Mouse (Mus musculus) midbrain, postnatal 0 days (tissue): ENCODE data around the gene Satb2. TPM values are rescaled to one million over a fixed set of nuclear protein-coding genes. Genes with fewer than 3 reads are reported as not detected.

Experiments
- ATAC-seq: fragments of 200-750 bp; cut with Nextera tagmentation; 2 replicates; pipeline ENCODE4 v1.8.0; 2017; ENCODE audit warnings: moderate number of reproducible peaks, mild to moderate bottlenecking, moderate TSS enrichment, moderate library complexity; ENCODE audit not compliant: low FRiP score
- DNase-seq: peaks from one replicate; pipeline ENCODE4 v3.0.0-alpha.2; 2015; ENCODE audit warnings: low spot score
- H3K27ac ChIP-seq: fragments of 300-500 bp; sonication (generic); 2 replicates; pipeline ENCODE4 v1.5.1; 2014; ENCODE audit warnings: low read depth, mild to moderate bottlenecking, low read length, mixed read lengths
- H3K27me3 ChIP-seq: fragments of 300-500 bp; sonication (generic); 2 replicates; pipeline ENCODE4 v1.6.1; 2014; ENCODE audit warnings: low read length, control low read depth, mixed read lengths; ENCODE audit not compliant: insufficient read depth
- H3K36me3 ChIP-seq: fragments of 300-500 bp; sonication (generic); 2 replicates; pipeline ENCODE4 v1.6.1; 2014; ENCODE audit warnings: low read length, control low read depth, mixed read lengths; ENCODE audit not compliant: insufficient read depth
- H3K4me1 ChIP-seq: fragments of 300-500 bp; sonication (generic); 2 replicates; pipeline ENCODE4 v1.6.1; 2014; ENCODE audit warnings: mild to moderate bottlenecking, control low read depth, antibody characterized with exemption, low read length, mixed read lengths; ENCODE audit not compliant: insufficient read depth
- H3K4me2 ChIP-seq: fragments of 300-500 bp; sonication (generic); 2 replicates; pipeline ENCODE4 v1.6.1; 2014; ENCODE audit warnings: low read depth, mild to moderate bottlenecking, low read length, mixed read lengths; ENCODE audit not compliant: poor library complexity, severe bottlenecking
- H3K4me3 ChIP-seq: fragments of 300-500 bp; sonication (generic); 2 replicates; pipeline ENCODE4 v1.5.1; 2014; ENCODE audit warnings: low read depth, mild to moderate bottlenecking, low read length, moderate library complexity
- H3K9ac ChIP-seq: fragments of 300-500 bp; sonication (generic); replicated peaks from 2 replicates; pipeline ENCODE4 v1.6.1; 2014; ENCODE audit warnings: mild to moderate bottlenecking, low read length, moderate library complexity, mixed read lengths; ENCODE audit not compliant: poor library complexity, severe bottlenecking
- H3K9me3 ChIP-seq: fragments of 300-500 bp; sonication (generic); 2 replicates; pipeline ENCODE4 v1.6.1; 2016; ENCODE audit warnings: low read length, control low read depth
- CTCF ChIP-seq: IDR thresholded peaks from 2 replicates; pipeline ENCODE4 v1.5.1; 2016; ENCODE audit warnings: antibody characterized with exemption, mild to moderate bottlenecking
- WGBS: fragments of 180-500 bp; shearing (Covaris S2); extraction: QIAGEN DNeasy Blood & Tissue Kit; methylation state at CpG from one replicate; pipeline ENCODE4 v1.1.7; 2014; 5-methylcytosine and 5-hydroxymethylcytosine counted together
- polyA plus RNA-seq: library from polyadenylated mRNA; unstranded; fragments of >200 nt; fragmentation: Nextera tagmentation; extraction: Ambion mirVana; gene quantifications from 2 replicates; pipeline ENCODE4 v1.2.1, GENCODE M21; 2015
- total RNA-seq: library from RNA; depleted of rRNA; stranded (reverse); fragments of >200 nt; gene quantifications from 2 replicates; pipeline ENCODE4 v1.2.3, GENCODE M21; 2014

Satb2 gene
- total and polyA plus RNA-seq, 2 experiments from 2014 or later: 0.85 to 1.2 TPM

DNA sequence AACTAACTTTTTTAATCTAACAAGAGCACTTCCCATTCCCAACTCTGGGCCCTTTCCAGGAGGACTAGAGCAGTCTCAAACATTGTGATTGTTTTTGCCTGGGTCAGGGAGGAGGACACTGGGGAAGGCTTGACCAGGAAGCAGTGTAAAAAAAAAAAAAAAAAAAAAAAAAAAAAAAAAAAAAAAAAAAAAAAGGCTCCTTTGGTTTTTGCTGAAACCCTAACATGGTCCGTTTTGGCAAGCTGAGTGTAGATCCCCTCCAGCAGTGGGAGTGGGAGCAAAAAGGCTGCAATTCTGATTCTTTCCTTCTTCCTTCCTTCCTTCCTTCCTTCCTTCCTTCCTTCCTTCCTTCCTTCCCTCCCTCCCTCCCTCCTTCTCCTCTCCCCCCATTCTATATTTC, 3.1 kb upstream of the Satb2 start:
- Histone ChIP-seq H3K27me3 (peaks cover 79% of the 10 kb centered on the region), H3K4me3 (no peak overlapping the region), H3K9ac (no peak overlapping the region), H3K27ac (no peak overlapping the region), H3K4me1 (peaks cover 3% of the 10 kb centered on the region; the same call in 1 of the 2 replicates), H3K4me2 (no peak overlapping the region), H3K9me3 (no peaks in the 10 kb centered on the region), H3K36me3 (no peaks in the 10 kb centered on the region)
- DNase-seq (no peak), ATAC-seq (no peak)
- TF ChIP-seq CTCF: no peak
- WGBS: 0% methylated on average over 1 of the region's 1 CpGs

DNA sequence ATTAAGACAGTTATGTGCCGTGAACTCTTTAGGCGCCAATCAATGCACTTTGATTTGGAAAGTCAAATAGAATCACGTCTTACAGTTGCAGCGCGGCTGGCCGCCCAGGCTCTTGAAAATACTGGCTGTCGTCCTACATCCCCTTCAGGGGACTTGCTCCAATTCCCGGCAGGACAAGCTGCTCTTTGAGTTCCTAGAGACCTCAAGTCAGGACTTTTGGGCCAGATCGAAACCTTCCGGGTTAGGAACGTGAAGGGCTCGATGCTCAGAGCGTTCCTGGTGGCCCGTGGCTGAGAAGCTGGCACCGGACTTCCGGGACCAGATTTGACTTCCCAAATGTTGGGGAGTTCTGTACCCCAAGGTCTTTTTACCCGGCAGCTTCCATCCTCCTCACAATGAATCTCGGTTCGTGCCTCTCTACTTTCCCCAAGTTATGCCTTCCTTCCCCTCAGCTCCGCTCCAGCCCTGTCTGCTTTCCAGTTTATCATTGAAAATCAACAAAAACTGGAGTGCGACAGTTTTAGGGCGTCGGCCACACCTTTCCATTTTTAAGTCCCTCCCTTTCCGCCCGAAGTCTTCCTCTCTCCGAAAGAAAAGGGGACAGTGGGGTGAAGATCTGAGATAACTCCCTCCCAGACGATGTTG, 2.3 kb upstream of the Satb2 start:
- DNase-seq: no peak
- Histone ChIP-seq H3K27ac (no peak overlapping the region), H3K9me3 (no peaks in the 10 kb centered on the region), H3K4me1 (peaks cover 3% of the 10 kb centered on the region; the same call in 1 of the 2 replicates), H3K27me3 (peaks cover 85% of the 10 kb centered on the region), H3K9ac (no peak overlapping the region), H3K4me3 (no peak overlapping the region), H3K36me3 (no peaks in the 10 kb centered on the region), H3K4me2 (no peak overlapping the region)
- no peak for ATAC-seq
- TF ChIP-seq CTCF: no peak
- WGBS: under 1% methylated on average over 27 of the region's 27 CpGs

DNA sequence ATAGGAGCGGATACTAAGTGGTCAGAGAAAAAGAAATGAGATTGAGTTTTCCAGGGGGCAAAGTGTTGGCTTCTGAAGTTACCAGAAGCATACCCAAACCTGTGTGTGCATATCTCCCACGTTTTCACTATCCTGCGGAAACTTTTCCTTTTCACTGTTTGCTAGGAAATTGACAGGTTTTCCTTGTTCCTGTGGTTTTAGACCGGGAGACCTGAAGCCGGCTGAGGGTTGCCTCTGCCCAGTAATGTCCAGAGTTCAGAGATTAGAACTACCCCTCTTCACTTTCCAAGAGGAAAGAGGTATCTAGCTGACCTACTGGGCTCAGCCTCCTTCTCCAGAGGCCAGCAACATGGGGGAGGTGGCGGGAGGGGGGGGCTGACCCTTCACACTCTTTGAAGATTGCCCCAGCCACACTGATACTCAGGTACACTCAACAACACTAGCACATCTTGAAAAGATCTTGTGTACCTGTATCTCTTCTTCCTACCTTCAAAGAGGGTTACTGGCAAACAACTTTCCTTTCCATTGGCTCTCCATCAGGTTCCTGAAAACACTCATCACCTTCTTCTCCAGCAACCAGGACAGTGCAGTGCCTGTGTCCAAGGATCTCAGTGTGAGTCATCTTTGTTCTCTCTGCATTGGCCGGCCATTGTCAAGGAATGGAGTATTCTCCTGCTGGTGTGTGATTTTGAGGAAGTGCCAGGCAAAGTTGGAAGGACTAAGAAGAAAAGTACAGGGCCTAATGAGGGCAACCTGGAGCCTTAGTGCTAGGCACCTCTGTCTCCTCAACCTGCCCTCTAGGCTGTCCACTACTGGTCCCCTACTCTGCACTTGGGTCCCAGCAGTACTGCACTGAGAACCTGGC, 1.3 kb upstream of the Satb2 start:
- 3% methylated on average over 7 of the region's 7 CpGs for WGBS
- no peak for ATAC-seq
- Histone ChIP-seq H3K27me3 (peaks cover 82% of the 10 kb centered on the region), H3K9ac (no peak overlapping the region), H3K4me1 (peaks cover 3% of the 10 kb centered on the region; the same call in 1 of the 2 replicates), H3K36me3 (no peaks in the 10 kb centered on the region), H3K27ac (no peak overlapping the region), H3K4me3 (no peak overlapping the region), H3K9me3 (no peaks in the 10 kb centered on the region), H3K4me2 (no peak overlapping the region)
- DNase-seq: no peak
- no peak for TF ChIP-seq CTCF

DNA sequence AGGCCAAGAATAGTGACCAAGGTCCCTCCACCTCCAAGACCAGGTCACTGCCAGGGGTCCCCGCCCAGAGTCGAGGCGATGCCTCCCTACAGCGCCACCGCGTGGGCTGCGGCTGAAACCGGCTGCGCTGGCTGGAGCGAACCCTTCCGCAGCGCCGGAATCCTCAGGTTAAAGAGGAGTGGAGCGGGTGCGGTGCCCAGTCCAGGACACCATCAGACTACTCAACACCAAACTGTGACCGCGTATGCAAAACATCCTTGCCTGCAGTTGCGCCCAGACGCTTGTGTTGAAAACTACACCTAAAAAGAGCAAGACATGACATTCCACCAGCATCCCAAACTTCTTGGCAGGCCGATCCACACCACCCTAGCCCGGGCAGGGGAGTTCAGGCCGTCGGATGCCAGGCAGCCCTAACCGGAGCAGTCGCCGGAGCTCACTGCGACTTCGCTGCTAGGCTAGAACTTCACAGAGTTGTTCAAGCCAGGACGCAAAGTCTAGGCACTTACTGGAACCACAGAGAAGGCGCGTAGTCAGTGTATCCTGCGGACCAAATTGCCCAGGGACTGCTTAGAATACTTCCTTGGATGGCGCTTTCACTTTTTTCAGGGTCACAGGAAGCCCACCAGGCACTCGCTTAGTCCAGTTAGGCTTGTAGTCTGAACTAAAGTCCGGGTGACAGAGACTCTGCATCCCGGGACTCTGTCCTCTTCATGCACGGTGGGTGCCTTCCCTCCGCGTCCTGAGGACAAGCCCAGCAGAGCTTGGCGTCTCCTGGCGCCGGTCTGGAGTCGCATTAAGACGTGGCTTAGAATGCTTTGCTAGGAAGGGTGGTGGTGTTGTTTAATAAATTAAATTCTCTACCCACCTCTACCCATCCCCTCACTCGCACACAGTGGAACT, 999 bp downstream of the Satb2 start:
- no peak overlapping the region for H3K27ac ChIP-seq
- under 1% methylated on average over 45 of the region's 45 CpGs for WGBS
- H3K9me3 ChIP-seq: no peaks in the 10 kb centered on the region
- ATAC-seq (peak; percentile 26; the same call in 1 of the 2 replicates), DNase-seq (peak; percentile 58)
- H3K4me3 ChIP-seq: peak overlapping the region; percentile 21; the same call in 1 of the 2 replicates
- H3K27me3 ChIP-seq: peaks cover 67% of the 10 kb centered on the region
- H3K9ac ChIP-seq: no peak overlapping the region
- H3K4me1 ChIP-seq: peaks cover 9% of the 10 kb centered on the region; the same call in 1 of the 2 replicates
- peak; percentile 81 for TF ChIP-seq CTCF
- H3K4me2 ChIP-seq: peak overlapping the region; percentile 30; the same call in 1 of the 2 replicates
- H3K36me3 ChIP-seq: no peaks in the 10 kb centered on the region

DNA sequence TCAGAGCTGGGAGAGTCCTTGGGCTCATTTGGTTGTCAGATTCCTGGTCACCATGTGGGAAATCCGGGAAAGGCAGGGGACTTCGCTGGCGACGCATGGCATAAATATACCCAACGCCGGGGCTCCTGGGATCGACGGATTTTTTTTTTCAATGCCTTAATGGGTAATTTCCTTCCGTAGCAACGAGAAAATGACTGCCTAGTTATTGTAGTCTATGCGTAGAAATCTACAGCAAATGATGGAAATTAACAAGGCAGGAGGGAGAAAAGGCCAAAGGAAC, 1.7 kb downstream of the Satb2 start:
- no peak overlapping the region for H3K27ac ChIP-seq
- WGBS: 3% methylated on average over 11 of the region's 11 CpGs
- ATAC-seq: no peak
- peaks cover 12% of the 10 kb centered on the region; the same call in 1 of the 2 replicates for H3K4me1 ChIP-seq
- H3K36me3 ChIP-seq: no peaks in the 10 kb centered on the region
- H3K4me2 ChIP-seq: peak overlapping the region; percentile 30; the same call in 1 of the 2 replicates
- H3K9ac ChIP-seq: no peak overlapping the region
- TF ChIP-seq CTCF: no peak
- H3K9me3 ChIP-seq: no peaks in the 10 kb centered on the region
- DNase-seq: no peak
- H3K27me3 ChIP-seq: peaks cover 64% of the 10 kb centered on the region
- H3K4me3 ChIP-seq: peak overlapping the region; percentile 21; the same call in 1 of the 2 replicates
